ENCODE assay signal across 7 mouse cellular contexts in the genomic region with DNA sequence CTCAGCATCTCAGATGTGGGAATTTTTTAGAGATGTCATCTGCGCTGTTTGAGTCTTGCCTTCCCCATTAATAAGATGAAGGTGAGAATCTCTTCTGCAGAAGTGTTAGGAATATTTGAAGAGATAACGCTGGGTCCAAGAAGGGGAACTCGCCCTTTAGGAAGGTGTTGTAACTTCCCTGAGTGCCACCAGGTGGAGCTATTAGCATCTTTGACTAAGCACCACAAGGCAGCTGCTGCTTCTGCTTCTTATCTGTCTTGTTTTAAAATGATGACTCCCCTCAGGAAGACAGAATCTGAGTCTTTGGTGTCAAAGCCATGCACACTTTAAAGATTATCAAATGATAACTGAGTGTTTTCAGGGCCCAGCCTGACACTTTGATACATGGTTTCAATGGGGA. TPM values are rescaled to one million over a fixed set of nuclear protein-coding genes. Genes with fewer than 3 reads are reported as not detected.
DNase-seq lines count a peak whose midpoint lies in the region; ATAC-seq and TF ChIP-seq lines count a peak whose summit lies in the region.

No protein-coding gene starts in this region.

- H3K9me3 ChIP-seq in CH12.LX (replicated peaks; ENCODE audit: low read length): no peaks in the 10 kb centered on the region
- no peaks in the 10 kb centered on the region for H3K9me3 ChIP-seq in lung, embryonic 16.5 days (ENCODE audit: control insufficient read depth, low read length)

- TF ChIP-seq EP300 in CH12.LX (IDR thresholded peaks at IDR 0.05; ENCODE audit: low read length): no peak

- DNase-seq in CH12.LX (ENCODE audit: extremely low read depth) (peak; percentile 73), NIH3T3 (ENCODE audit: low read depth) (peak; percentile 79)
- DNase-seq in cerebellum, postnatal 25 days: peak; percentile 50 to 78
- DNase-seq in gastrocnemius, postnatal 14 days: peak; percentile 53
- peak; percentile 39 to 83 for DNase-seq in layer of hippocampus, adult 18-20 months (ENCODE audit: low spot score in 2 of 2)
- peak; percentile 71 to 82 for DNase-seq in right cerebral cortex, adult 2 months (ENCODE audit: low spot score in 2 of 2)

- in situ Hi-C loops in CH12.LX (cut with MboI; ENCODE audit: low pct_ligation_motif_present, low pct_unique_long_range_greater_than_20kb, low sequenced_read_pairs): no loop called here

- peak; percentile 51; the same call in 1 of the 2 replicates for ATAC-seq in lung, embryonic 16.5 days (ENCODE audit: low read depth)

- H3K27ac ChIP-seq in CH12.LX (ENCODE audit: insufficient read depth, low read depth): no peak overlapping the region
- no peak overlapping the region for H3K27ac ChIP-seq in lung, embryonic 16.5 days (ENCODE audit: low read length)

- H3K27me3 ChIP-seq in CH12.LX (replicated peaks): no peaks in the 10 kb centered on the region
- H3K27me3 ChIP-seq in lung, embryonic 16.5 days (ENCODE audit: control insufficient read depth, insufficient read depth, low read depth, low read length): no peaks in the 10 kb centered on the region

- TF ChIP-seq CTCF in CH12.LX (conservative IDR thresholded peaks at IDR 0.05 in 1 of 2, IDR thresholded peaks at IDR 0.05 in 1 of 2; ENCODE audit: low read depth in 2 of 2, low read length in 2 of 2): peak; percentile 88 to 98

- H3K4me1 ChIP-seq in CH12.LX (ENCODE audit: control insufficient read depth in 1 of 2, insufficient read depth in 2 of 2): peaks cover 4 to 11% of the 10 kb centered on the region in 2 experiments; a peak in 3 of 4 replicates
- H3K4me1 ChIP-seq in lung, embryonic 16.5 days (replicated peaks; ENCODE audit: control insufficient read depth, insufficient read depth, low read length): no peaks in the 10 kb centered on the region

- WGBS in lung, embryonic 16.5 days: 5% methylated on average over 3 of the region's 3 CpGs

- intact Hi-C loops in gastrocnemius, postnatal 14 days (cut with DNase I; ENCODE audit: low total_unique reads): loop anchor here (10.0 kb wide), 1 partner anchor 117 kb away; a partner anchor contains a TSS

- H3K4me2 ChIP-seq in CH12.LX (ENCODE audit: insufficient read depth, low read depth, poor library complexity, severe bottlenecking): no peak overlapping the region
- H3K4me2 ChIP-seq in lung, embryonic 16.5 days (ENCODE audit: low read depth, low read length): no peak overlapping the region

- H3K79me2 ChIP-seq in CH12.LX (replicated peaks; ENCODE audit: control insufficient read depth, extremely low read depth, insufficient read depth, poor library complexity, severe bottlenecking): no peaks in the 10 kb centered on the region

- dilution Hi-C loops in CH12.LX (cut with MboI; ENCODE audit: extremely low pct_ligation_motif_present, extremely low pct_unique_long_range_greater_than_20kb, low sequenced_read_pairs): no loop called here

- no peak for TF ChIP-seq POLR2A in CH12.LX (IDR thresholded peaks at IDR 0.05; ENCODE audit: low read depth, low read length)

- TF ChIP-seq RAD21 in CH12.LX (IDR thresholded peaks at IDR 0.05; ENCODE audit: low read depth, low read length): peak; percentile 93

- no peak overlapping the region for H3K4me3 ChIP-seq in CH12.LX (replicated peaks in 1 of 3; ENCODE audit: low read depth in 2 of 3, low read length in 2 of 3, poor library complexity in 1 of 3)
- no peak overlapping the region for H3K4me3 ChIP-seq in lung, embryonic 16.5 days (ENCODE audit: low read length)

- H3K9ac ChIP-seq in CH12.LX (ENCODE audit: insufficient read depth, low read depth): no peak overlapping the region
- no peak overlapping the region for H3K9ac ChIP-seq in lung, embryonic 16.5 days (ENCODE audit: low read length)

- H3K36me3 ChIP-seq in CH12.LX (replicated peaks in 1 of 2; ENCODE audit: control insufficient read depth in 1 of 2, insufficient read depth in 1 of 2, low read length in 1 of 2): peaks cover 0 to 4% of the 10 kb centered on the region in 2 experiments
- no peaks in the 10 kb centered on the region for H3K36me3 ChIP-seq in lung, embryonic 16.5 days (ENCODE audit: control insufficient read depth, insufficient read depth, low read length)

TF ChIP-seq in CH12.LX, 34 proteins besides CTCF, POLR2A, EP300 and RAD21:
- TF ChIP-seq SMC3 (IDR thresholded peaks at IDR 0.05; ENCODE audit: low read depth, low read length): peak; percentile 98
- no peak for TF ChIP-seq IRF4 (IDR thresholded peaks at IDR 0.05; ENCODE audit: low read depth, low read length)
- TF ChIP-seq GABPA (IDR thresholded peaks at IDR 0.05; ENCODE audit: insufficient replicate concordance, low read depth, low read length): no peak
- no peak for TF ChIP-seq BHLHE40 (IDR thresholded peaks at IDR 0.05; ENCODE audit: low read depth, low read length)
- TF ChIP-seq NELFE (IDR thresholded peaks at IDR 0.05; ENCODE audit: low read depth, low read length): 0 out of 2 replicates have a peak, but pooled peaks have one; percentile 12
- peak; percentile 83 for TF ChIP-seq ZC3H11A (IDR thresholded peaks at IDR 0.05; ENCODE audit: low read depth, low read length)
- peak; percentile 35; the same call in 1 of the 2 replicates for TF ChIP-seq MYC (IDR thresholded peaks at IDR 0.05; ENCODE audit: low read depth, low read length)
TF ChIP-seq in CH12.LX: peak in this region for 4.

RNA-seq across cellular contexts. Expression of a gene that starts 15.4 kb away (rescaled TPM):
- 32.4 and 39.2 TPM in 2 replicates for total RNA-seq in CH12.LX (2012; rRNA removed)
- total RNA-seq in CH12.LX (2014; rRNA removed): 90.8 and 102 TPM in 2 replicates
- 75.2 and 85.0 TPM in 2 replicates for polyA plus RNA-seq in CH12.LX (2012; ENCODE audit: insufficient read length, low read depth)
- 10 to 100 TPM; 19.6 to 21.1 TPM for total RNA-seq in gastrocnemius, postnatal 14 days (2021)
- total RNA-seq in layer of hippocampus, adult 18-20 months (2021): 10 to 100 TPM; 48.3 to 48.8 TPM
- polyA plus RNA-seq in lung, embryonic 16.5 days (2015; fragmentation: Nextera tagmentation; extraction: Ambion mirVana): 54.2 and 57.1 TPM in 2 replicates
